Mouse (Mus musculus) ES-E14 (cell line): ENCODE results near the gene Olfr263.

Source experiments
- CHD2 ChIP-seq: IDR thresholded peaks from 2 replicates; pipeline ENCODE4 v1.6.1; 2014; ENCODE audit warnings: mild to moderate bottlenecking, low read depth, low read length, inconsistent platforms
- MAFK ChIP-seq: IDR thresholded peaks from 2 replicates; pipeline ENCODE4 v1.6.1; 2014; ENCODE audit warnings: mild to moderate bottlenecking, low read depth, low read length, inconsistent platforms; ENCODE audit not compliant: insufficient read depth
- ZNF384 ChIP-seq: IDR thresholded peaks from 2 replicates; pipeline ENCODE4 v1.6.1; 2012; ENCODE audit warnings: low read depth, low read length, inconsistent platforms

DNA sequence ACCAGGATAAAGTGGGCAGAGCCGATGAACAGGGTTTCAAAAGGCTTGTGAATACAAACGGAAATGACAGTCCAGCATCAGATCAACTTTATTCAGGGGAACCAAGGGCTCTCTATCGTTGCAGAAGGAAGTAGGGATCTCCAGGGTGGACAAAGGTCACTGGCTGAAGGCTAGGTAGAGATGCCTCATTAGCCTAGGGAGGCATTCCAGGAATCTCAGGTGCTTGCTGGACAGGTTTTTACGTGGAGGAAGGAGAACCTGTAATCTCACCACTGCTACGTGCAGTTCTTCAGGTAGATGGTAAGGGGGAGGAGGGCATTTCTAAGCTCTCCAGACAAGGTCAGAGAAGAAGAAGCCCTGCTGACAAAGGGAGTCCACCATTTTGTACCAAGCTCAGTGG is 48.2 kb downstream of the Olfr263 start:
- TF ChIP-seq ZNF384 (no peak), CHD2 (no peak), MAFK (no peak)
